Mouse (Mus musculus) embryo, embryonic 9.5 days (tissue): ENCODE measurements around the gene Gimap9.
"Not testable (repeated sequence)": the region's sequence is repeated elsewhere in the genome, so short reads cannot be mapped to it uniquely, and the experiment has no call there.

Experiments used
- DNase-seq: peaks from one replicate; pipeline ENCODE4 v3.0.0-alpha.2; 2017; ENCODE audit errors: extremely low spot score

Gimap9 gene

GRCm38 (mm10) chr6:48664750-48665149 is 11.2 kb upstream of the Gimap9 start:
- no peak for DNase-seq

DNA sequence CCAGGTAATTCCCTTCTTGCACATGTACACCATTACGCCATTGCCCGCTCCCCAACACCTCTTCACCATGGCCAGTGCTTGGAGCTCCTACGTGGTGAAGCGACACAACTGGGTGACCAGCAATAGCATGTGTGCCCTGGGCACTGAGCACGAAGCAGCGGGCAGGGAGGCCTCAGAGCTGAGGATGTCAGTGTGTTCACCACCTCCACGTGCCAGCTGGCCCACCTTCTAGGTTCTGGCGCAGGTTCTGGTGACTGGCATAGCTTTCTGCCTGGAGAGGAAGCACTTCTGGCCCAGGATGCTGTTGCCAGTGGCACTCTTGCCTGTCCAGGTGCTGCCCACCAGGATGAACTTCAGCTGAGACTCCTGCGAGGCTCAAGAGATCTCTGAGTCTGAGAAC is 10.5 kb upstream of the Gimap9 start:
- DNase-seq = no peak

DNA sequence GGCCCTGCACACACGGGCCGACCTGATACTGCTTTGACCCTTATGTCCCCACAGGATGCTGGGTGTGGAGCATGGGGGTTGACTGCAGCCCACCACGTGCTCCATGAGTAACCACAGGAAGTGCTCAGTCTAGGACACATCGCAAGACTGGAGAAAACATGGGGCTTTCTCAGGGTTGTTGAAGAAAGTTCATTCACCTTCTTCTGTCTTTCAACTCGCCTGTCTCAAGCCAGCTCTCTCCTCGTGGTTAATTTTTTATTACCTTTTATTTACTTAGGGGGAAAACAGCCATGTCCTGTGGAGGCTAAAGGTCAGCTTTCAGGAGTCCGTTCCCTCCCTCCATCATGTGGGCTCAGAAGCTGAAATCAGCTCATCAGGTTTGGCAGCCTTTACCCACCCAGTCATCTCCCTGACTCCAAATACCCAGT is 9.8 kb upstream of the Gimap9 start:
- DNase-seq = no peak

- no peak for DNase-seq
Observed at GRCm38 (mm10) chr6:48668022-48668421, 7.9 kb upstream of the Gimap9 start.

GRCm38 (mm10) chr6:48669446-48669969 is 6.4 kb upstream of the Gimap9 start:
- no peak for DNase-seq

DNA sequence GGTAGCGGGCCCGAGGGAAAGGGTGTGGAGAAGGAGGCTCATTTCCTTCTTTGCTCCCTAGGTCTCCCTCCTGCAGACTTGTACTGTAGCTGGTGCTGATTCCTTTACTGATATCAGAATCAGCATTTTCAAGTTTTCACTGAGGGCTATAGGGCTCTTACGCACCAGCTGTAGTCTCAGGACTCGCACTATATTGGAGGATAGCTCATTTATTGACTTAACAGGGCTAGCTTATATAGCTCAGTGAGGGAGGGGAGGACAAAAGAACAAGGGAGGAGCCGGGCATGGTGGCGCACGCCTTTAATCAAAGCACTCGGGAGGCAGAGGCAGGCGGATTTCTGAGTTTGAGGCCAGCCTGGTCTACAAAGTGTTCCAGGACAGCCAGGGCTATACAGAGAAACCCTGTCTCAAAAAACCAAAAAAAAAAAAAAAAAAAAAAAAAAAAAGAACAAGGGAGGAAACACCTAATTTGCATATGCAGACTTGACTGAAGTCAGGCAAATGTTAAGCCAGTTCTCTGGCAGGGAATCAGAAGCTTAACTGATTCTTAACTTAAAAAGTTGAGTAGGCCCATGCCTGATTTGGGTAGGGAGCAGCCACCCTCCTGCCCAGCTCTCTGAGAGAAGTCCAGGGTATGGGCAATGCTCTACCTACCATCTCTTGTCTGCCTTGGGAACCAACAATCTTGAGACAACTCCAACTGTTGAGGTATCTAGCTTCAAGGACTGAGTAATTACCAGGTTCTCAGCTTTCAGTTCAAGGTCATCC is 1.5 kb upstream of the Gimap9 start:
- DNase-seq = no peak

DNA sequence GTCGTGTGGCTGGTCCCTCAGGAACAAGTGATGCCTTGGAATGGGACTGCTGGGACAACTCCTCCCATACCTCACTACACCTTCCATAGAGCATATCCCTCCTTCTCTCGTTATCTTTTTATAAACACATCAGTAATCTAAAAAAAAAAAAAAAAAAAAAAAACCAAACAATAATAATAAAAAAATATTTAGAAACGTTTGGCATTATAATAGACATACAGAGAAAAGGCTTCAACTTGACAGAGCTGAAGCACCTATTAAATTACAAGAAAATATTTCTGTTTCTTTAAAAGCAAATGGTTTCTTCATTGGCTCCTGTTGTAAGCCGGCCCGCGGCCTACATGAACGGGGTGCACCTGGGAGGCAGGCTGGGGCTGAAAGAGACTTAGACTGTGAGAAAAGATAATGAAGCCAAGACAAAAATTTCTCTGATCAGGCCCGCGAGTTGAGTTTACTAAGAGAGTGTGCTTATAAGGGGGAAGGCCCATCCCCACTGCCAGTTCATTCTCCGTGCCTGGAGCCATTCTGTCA is 464 bp upstream of the Gimap9 start:
- DNase-seq = no peak

GRCm38 (mm10) chr6:48676860-48677415 is 1.0 kb downstream of the Gimap9 start:
- no peak for DNase-seq

DNA sequence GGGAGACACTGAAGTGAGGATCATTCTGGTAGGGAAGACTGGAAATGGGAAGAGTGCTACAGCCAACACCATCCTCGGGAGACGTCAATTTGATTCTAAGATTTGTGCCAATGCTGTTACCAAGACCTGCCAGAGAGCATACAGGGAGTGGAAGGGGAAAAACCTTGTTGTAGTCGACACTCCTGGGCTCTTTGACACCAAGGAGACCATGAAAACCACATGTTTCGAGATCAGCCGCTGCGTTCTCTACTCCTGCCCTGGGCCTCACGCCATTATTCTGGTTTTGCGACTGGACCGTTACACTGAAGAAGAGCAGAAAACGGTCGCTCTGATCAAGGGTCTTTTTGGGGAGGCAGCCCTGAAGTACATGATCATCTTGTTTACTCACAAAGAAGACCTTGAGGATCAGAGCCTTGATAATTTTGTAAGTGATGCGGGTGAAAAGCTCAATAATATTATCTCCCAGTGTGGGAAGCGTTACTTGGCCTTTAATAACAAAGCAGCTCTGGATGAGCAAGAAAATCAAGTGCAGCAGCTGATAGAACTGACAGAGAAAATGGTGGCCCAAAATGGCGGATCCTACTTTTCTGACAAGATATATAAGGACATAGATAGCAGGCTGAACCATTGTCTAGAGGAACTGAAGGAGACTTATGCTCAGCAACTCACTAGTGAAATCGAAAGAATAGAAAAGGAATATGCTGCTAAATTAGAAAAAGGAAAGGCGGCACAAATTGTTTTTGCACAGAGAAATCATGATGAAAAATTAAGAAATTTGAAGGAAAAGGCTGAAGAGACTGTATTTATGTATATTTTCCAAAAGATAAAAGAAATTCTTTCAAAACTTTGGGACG is 1.8 kb downstream of the Gimap9 start:
- DNase-seq = no peak

DNA sequence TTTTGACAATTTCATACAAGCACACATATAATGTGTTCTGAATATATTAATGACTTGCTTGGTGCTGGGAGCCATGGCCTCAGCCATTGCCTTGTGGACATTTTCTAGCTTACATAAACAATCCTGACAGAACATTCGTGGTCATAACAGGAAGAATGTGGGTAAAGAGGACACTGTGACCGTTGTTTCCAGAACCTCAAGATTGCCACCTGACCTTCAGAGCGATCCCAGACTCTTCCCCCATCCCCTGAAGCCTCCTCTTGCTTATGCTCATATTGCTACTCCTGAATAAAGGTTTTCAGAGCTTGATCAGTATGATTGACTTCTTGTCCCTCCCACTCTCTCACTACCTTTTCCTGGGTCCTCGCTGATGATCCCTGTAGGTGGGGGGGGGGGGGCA is 2.5 kb downstream of the Gimap9 start:
- no peak for DNase-seq

GRCm38 (mm10) chr6:48679701-48680100 is 3.8 kb downstream of the Gimap9 start:
- no peak for DNase-seq

GRCm38 (mm10) chr6:48680421-48680820 is 4.5 kb downstream of the Gimap9 start:
- no peak for DNase-seq

- no peak for DNase-seq
Observed at GRCm38 (mm10) chr6:48681472-48682090, 5.7 kb downstream of the Gimap9 start.

DNA sequence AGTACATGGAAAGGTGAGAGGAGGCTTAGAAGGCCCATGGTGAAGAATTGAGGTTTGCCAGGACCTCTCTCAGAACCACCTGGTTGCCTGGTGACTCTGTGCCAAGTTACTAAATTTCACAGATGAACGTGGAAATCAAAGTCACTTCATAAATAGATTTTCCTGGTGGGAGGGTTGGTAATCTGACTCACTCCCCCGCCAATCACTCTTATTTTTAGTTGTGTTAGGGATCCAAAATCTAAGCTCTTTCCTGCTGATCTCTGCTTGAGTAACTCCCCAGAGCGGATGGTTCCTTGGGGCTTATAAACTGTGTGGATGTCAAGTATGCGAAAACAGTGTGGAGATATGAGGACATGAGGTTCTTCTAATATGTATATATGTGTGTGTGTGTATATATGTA is 6.3 kb downstream of the Gimap9 start:
- DNase-seq = no peak

- not testable (repeated sequence) for DNase-seq
Observed at GRCm38 (mm10) chr6:48683263-48683821, 7.4 kb downstream of the Gimap9 start.

DNA sequence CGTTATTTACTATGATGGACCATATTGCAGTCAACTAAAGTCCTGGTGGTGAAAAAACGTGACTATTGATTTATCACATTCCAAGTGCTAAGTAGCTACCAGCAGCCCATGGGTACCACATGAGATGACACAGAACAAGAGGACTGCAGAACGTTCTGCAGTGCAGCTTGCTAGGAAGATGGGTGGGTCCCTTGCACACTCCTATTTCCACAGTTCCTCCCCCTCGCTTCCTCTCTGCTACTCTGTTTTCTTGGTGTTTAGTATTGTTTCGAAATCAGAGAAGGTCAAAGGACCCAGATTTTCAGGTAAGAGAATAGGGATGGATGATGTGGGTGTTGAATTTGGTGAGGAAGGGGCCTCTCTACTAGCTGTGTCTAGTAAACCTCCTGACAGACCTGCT is 8.4 kb downstream of the Gimap9 start, which contains the start of gene Gimap4:
Gimap4 (plus strand) TSS at position 231 of the 400 bp plus-strand sequence.
- DNase-seq = no peak

DNA sequence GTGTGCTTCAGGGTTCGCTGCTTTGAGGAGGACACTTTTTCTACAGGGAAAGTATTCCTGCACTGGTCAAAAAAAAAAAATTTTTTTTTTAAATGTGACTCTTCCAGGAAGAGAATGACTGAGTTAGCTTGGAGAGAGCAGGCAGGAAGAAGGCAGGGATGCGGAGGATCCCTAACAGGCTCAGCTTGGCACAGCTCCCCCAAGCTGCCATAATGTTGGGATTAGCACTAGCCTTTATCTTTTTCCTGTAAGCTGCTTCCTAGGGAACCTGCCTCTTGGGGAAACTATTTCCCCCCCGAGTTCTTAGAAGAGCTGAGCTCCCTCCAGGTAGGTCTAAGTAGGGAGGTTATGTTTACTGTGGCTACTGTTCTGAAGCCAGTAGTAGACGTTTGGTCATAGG is 8.9 kb downstream of the Gimap9 start:
- DNase-seq = no peak

DNA sequence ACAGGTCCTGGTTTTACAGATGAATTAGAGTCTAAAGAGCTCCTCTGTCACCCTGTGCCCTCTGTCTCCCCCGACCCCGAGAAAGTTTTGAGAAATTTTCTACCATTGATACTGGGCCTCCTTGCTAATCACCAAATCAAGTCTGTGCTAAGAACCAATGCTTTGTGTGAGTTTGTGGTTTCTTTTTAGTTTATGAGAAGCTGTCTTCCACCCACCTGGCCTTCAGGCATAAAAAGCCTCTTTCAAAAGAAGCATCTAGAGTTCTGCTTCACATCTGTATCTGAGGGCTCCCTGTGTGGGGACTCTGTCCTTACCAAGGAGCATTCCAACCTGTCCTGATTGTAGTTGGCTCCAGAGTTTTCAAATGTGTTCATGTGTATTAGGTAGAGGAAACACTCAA is 9.3 kb downstream of the Gimap9 start:
- DNase-seq = no peak

GRCm38 (mm10) chr6:48685694-48686665 is 10.1 kb downstream of the Gimap9 start:
- DNase-seq = no peak

GRCm38 (mm10) chr6:48687077-48687476 is 11.1 kb downstream of the Gimap9 start:
- no peak for DNase-seq
